Mouse (Mus musculus) urinary bladder, adult 2 months (tissue): Measurements from ENCODE around the gene Ogdh. TPM values are rescaled to one million over a fixed set of nuclear protein-coding genes. Genes with fewer than 3 reads are reported as not detected.
"Not testable (repeated sequence)": the region's sequence is repeated elsewhere in the genome, so short reads cannot be mapped to it uniquely, and the experiment has no call there.

ENCODE experiments used
- DNase-seq: peaks from one replicate; pipeline ENCODE4 v3.0.0; 2022; ENCODE audit warnings: low spot score
- polyA plus RNA-seq: library from polyadenylated mRNA; depleted of rRNA; stranded (reverse); fragments of >200 nt; gene quantifications from 2 replicates; pipeline ENCODE4 v1.2.3, GENCODE M21; 2012

Gene Ogdh
- polyA plus RNA-seq, 1 experiment: 94.0 TPM

DNA sequence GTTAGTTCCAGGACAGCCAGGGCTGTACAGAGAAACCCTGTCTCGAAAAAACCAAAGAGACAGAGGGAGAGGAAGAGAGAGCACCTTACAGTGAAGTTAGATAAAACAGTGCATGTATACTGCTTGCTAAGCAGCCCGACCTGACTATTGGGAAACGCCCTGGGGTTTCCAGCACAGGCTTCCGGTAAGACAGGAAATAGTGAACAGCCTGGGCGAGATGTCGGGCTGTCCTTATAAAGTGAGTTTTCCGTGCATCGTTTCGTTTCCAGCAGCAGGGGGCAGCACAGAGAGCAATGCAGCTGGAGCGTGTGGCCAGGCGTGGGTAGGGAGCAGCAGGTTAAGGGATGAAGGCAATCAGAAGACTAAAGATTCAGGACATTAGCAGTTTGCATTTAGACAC, 74.5 kb downstream of the Ogdh start:
- DNase-seq: no peak

DNA sequence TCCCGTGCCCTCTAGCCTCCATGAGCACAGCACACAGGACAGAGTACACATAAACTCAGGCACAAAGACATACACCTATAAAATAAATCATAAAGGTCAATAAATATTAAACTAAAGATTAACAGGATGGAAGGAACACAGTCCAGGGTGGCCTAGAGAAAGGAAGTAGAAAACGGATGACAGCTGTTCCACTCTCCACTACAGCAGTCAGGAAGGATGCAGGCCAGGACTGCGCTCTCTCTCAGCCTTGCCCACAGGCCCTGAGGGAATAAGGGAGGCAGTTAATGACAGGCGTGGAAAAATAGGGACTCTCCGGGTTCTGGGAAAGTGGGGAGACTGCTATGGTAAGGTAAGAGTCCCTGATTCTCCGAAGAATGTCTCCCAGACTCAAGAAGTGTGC, 75.0 kb downstream of the Ogdh start:
- DNase-seq: no peak

DNA sequence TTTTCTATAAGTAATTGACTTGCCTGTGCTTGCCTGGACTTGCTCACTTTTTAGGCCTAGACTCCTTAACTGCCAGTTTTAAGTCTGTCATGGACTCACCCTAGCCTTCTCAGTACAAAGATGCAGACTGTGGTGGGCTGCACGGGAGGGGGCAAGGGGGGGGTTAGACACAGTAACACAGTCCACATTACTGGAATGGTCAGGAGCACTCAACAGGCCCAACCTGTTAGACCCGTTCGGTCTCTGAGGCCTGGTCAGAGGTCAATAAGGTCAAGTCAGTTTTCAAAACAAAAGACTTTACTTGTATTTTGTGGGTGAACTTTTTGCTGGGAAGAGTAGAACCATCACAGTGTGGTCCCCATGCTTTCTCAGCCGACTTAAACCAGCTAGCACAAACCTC, 75.7 kb downstream of the Ogdh start:
- DNase-seq: no peak

DNA sequence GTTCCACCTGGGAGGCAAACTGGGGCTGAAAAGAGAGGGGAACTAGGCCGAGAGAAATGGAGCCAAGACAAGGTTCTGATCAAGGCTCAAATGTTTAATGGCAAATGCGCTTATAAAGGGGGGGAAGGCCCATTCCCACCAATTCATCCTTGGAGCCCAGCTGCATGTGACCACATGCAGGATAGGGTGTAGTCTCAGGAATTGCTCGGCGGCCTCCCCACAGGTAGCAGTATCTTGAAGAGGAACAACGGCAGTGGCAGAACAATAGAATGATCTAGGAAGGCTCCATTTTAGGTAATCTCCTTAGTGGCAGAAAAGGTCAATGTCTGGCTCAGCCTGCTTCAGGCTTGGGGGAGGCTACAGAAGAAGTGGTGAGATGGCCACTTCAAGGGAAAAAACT, 76.6 kb downstream of the Ogdh start:
- DNase-seq: not testable (repeated sequence)

DNA sequence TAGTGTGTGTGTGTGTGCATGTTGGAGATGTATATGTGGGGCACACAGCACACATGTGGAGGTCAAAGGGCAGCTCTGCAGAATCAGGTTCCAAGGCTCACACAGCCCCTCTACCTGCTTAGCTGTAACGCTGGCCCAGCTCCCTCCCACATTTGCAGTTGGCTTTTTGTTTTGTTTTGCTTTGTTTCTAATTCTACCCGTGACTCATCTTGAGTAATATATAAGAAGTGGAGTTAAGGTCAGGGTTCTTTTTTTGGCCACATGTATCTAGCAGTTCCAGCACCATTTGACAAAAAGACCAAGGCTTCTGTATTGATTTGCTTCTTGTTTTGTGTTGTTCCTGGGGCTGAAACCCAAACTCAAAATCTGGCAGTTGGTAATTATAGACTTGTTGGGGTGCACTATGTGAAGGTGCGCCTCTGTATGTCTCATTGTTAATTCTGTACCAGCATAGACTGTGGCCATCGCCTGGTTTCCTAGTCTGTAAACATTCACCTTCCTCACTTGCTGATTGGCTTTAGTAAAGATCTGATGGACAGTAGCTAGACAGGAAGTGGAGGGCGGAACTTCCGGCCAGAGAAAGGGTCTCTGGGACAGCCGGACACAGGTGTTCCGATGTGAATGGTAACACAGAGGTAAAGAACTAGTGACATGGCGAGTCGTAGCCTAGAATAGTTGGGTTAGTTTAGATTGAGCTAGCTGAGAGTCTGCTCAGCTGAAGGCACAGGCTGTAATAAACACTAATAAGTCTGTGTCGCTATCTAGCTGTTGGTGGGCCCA, 80.1 kb downstream of the Ogdh start:
- no peak for DNase-seq

DNA sequence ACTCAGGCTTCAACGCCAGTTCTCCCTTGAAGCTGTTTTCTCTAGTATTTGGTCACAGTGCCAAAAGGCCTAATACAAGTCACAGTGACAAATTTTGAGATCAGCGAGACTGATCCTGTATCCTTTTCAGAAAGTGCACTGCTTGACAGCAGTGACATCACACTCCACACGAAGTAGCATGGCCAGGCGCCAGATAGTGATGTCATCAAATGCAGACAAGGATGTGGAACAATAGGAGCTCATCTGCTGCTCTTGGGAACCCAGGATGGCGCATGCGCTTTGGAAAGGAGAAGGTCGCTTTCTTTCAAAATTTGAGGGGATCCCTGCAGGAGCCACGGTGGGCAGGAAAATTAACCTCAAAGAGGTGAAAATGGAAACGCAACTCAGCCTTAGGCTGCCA, 81.4 kb downstream of the Ogdh start:
- DNase-seq: no peak

DNA sequence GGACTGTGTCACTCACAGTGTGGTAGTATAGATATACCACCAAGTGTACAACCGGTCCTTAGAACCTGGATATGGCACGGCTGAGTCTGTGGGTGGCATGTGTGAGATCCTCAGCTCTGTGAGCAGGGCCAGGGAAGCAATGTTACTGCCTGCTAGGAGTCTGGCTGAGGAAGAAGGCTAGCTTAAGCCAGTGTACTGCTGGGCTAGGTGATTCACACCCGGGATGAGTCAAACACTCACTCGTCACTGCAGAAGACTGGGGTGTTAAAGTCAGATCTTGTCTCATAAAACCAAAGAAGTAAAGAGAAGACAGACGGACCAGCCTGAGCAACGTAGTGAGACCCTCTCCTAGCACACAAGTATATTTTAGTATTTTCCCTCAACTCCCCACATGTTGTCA, 89.5 kb downstream of the Ogdh start:
- no peak for DNase-seq

DNA sequence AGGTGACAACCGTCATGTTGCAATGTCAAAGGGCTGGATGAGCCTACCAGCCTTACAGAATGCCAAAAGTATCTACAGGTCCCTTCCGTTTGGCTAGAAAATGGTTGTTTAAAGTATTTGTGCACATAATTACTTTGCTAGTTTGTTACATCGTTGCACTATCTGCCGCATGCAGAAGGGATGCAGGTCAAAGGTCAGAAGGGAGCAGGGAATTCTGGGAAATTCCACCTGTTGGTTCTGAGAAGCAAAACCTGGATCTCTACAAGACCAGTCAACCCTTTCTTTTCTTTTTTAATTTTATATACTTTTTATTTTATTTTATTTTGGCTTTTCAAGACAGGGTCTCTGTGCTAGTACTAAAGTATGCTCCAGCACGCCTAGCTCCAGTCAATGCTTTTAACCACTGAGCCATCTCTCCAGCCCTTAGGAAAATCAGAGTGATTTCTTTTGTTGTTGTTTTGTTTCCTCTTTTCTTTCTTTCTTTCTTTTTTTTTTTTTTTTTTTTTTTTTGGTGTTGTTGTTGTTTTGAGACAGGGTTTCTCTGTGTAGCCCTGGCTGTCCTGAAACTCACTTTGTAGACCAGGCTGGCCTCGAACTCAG, 96.8 kb downstream of the Ogdh start:
- DNase-seq: no peak

DNA sequence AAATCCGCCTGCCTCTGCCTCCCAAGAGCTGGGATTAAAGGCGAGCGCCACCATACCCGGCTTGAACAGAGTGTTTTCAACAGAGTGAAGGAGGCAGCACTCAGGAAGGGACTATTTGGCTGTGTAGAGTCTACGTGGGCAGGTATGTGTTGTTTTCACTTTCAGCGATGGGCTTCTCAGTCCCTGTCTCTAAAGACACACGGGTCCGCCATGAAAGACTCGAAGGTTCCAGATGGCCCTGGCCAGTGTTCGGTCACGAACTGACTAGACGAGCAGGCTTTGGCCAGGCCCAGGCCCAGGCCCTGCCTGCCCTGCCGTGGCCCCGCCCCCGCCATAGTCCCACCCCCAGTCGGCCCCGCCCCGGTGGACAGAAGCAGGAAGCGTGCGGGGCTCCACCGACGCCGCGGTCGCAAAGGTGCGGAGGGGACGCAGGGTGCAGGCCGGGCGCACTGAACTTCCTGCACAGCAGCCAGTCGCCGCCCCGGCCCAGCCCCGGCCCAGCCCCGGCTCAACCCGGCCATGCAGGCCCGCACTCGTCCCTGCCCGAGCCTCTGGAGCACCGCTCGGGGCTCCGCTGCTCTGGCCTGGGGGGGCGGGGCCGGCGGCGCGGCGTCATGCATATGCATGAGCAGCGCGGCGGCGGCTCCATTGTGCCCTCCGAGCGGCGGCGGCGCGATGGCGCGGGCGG, 97.4 kb downstream of the Ogdh start, which contains the start of gene Zmiz2:
Zmiz2 (plus strand) TSS at position 349 of the 688 bp plus-strand sequence.
- DNase-seq: peak; percentile 96

DNA sequence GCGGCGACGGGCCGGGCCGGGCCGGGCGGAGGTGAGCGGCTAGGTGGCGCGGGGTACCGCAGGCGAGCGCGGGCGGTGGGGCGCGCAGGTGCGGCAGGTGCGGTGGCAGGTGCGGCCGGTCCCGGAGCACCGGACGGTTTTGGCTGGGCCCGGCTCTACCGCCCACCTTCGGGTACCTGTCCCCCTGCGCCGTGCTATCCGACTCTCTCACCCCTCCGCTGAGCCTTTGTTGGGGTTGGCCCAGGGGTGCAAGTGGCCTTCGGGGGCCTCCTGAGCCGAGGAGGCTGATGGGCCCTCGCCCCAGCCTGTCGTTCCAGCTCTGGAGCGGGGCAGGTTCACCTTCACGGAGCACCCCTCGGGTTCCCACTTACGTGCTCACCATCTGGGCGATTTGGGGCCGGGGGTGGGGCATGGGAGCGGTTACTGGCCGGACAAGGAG, 98.1 kb downstream of the Ogdh start:
- no peak for DNase-seq

DNA sequence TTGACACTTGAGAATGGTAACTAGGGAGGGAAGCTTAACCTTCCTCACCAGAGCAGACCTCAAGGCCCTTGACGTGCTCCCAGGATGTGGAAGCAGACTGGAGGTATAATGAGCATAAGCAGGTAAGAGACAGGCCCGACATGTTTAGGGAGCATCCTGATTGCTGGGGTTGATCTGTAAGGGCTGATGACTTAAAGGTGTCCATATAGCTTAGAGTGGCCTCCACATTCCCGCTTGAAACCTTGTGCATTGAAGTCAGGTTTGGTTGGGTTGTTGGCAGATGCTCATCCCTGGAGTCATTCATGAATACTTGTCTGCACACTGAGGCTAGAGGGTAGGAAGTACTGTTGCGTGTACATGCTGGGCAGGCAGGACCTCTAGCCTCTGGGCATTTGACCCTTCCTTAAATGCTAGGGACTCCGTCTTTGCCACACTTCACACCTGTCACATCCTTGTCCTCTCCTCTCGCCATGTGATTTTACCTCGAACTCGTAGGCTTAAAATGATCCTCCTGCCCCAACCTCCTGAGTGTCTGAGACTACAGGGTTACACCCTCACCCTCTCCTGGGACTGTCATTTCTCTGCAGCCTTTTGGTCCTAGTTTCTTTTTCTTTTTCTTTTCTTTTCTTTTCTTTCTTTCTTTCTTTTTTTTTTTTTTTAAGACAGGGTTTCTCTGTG, 99.1 kb downstream of the Ogdh start:
- no peak for DNase-seq

DNA sequence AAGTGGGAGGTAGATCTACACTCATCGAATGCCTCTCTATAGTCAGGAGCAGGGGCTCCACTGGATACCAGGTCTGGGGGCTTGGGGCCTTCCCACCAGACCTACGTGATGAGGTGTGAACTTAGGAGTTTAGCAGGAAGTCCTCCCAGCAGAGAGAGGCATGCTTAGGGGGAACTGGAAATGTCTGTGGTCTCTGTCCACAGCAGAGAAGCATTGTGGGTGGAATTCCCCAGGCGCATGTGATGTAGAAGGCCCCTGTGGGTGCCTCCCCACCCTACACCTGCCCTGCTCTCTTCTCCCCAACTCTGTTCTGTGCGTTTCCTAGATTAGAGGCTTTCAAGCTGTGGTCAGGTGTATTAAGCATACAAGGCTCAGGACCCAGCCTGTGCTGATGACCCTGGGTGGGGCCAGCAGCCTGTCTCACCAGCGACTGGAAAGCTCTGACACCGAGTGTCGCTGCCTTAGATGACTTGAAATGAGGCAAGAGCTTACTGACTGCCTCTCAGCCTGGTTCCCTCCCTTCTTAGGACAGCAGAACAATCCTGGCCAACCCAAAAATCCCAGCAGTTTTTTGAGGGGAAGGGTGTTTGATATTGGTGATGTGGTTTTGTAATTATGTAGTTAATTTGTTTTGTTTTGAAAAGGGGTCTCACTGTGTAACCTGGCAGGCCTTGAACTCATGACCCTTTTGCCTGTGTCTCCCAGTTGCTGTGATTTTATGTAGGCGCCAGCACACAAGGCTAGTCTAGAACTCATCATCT, 100.3 kb downstream of the Ogdh start:
- DNase-seq: no peak

DNA sequence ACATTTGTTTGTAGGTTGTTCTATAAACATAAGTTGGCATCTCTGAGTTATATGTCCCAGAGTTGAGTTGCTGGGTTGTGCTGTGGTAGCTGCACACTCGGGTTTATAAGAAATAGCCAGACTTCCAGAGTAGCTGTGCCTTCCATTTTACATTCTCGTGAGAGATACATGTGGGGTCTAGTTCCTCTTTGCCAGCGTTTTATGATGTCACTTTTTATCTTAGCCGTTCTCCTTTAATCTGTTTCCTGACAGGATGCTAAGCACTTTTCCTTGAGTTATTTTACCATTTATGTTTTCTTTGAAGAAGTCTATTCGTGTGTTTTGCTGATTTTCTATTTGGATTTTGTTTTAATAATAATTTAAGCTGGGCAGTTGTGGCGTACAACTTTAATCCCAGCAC, 101.4 kb downstream of the Ogdh start:
- DNase-seq: no peak

DNA sequence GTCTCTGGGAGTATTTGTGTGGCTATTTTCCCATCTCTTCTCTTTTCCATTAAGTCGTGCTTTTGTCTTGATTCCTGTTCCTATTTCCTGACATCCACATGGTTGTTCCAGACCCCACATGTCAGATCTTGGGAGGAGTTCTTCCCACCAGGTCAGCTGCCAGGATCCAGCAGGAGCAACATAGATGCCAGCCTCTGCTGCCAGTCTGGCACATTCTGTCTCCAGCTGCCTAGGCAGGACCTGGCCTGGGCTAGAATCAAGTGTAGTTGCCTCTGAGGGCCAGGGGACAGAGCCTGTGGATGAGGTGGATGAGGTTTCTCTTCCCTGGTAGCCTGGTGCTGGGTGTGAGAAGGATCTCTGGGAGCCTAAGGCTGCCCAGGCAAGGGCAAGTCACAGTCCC, 102.4 kb downstream of the Ogdh start:
- DNase-seq: no peak

DNA sequence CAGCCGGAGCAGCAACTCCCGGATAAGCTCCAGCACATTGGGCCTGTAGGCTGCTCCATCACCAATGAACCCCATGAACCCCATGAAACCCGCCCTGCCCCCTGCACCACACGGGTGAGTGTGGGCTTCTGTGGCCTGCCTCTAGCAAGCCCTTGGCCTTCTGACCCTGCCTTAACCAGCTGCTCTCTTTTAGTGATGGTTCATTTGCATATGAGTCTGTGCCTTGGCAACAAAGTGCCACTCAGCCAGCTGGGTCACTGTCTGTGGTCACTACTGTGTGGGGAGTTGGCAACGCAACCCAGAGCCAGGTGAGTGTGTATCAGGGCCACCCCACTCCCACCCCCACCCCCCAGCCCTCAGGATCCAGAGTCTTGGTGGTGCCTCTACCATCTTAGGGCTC, 104.1 kb downstream of the Ogdh start:
- no peak for DNase-seq

DNA sequence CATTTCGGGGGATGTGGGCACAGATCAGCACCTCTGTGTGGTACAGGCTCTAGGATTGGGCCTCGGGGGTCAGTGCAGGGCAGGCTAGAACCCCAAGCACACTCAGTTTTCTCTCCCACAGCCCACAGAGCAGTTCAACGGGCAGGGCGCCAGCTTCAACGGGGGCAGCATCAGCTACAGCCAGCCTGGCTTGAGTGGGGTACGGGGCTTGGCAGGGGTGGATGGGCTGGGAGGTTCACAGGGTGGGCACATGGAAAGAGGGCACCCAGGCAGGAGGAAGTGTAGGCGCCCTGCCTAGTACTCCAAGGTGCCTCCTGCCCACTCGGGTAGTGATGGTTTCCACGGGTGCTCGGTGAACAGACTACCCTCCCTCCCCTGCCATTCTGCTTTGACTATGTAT, 106.7 kb downstream of the Ogdh start:
- no peak for DNase-seq

DNA sequence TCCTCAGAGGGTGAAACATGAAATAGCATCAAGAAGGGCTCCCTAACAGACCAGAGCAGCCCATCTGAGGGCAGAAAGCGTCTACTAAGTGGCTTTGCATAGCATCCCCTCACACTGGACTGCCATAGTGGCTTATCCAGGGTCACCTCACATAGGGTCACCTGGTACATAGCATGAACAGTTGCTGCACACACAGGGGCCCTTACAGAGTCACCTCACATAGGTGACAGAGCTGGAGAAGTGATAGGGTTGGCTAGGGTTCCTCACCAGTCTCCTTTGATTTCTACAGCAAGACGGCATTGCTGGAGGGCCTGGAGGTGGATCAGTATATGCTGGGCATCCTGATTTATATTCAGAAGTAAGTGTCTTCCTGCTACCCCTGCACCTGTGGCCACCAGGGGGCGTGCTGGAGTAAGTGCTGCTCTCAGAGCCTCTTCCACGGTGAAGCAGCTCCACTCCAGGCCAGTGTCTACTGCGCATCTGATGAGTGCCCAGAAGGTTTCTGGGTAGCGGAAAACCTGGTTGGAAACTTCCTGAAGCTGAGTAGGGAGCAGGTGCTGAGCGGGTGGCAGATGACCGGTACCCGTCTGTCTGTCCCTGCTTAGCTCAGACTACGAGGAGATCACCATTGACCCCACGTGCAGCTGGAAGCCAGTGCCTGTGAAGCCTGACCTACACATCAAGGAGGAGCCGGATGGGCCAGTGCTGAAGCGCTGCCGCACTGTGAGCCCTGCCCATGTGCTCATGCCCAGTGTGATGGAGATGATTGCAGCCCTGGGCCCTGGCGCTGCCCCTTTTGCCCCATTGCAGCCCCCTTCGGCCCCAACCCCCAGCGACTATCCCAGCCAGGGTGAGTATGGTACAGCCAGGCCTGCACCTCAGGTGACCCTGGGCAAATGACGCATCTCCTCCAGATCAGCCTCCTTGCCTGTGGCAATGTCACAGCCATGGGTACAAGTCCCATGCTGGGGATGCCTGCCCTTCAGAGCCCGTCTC, 111.4 kb downstream of the Ogdh start:
- DNase-seq: peak; percentile 68

DNA sequence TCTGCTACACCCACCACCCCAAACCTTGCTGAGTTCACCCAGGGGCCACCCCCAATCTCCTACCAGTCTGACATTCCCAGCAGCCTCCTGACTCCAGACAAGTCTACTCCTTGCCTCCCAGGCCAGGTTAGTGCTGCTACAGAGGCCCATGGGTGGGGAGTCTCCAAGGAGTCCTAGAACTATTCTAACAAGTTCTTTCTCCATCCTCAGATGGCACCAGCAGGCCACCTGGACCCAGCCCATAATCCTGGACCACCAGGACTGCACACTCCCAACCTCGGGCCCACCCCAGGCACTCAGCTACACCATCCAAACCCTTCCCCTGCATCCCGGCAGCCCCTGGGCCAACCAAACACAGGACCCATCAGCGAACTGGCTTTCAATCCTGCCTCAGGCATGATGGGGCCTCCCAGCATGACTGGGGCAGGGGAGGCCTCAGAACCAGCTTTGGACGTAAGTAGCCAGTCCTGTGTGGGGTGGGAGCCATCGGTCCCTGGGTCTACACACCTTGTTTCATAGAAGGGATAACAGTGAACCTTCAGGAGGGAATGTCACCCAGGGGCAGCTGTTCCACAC, 112.5 kb downstream of the Ogdh start:
- no peak for DNase-seq

DNA sequence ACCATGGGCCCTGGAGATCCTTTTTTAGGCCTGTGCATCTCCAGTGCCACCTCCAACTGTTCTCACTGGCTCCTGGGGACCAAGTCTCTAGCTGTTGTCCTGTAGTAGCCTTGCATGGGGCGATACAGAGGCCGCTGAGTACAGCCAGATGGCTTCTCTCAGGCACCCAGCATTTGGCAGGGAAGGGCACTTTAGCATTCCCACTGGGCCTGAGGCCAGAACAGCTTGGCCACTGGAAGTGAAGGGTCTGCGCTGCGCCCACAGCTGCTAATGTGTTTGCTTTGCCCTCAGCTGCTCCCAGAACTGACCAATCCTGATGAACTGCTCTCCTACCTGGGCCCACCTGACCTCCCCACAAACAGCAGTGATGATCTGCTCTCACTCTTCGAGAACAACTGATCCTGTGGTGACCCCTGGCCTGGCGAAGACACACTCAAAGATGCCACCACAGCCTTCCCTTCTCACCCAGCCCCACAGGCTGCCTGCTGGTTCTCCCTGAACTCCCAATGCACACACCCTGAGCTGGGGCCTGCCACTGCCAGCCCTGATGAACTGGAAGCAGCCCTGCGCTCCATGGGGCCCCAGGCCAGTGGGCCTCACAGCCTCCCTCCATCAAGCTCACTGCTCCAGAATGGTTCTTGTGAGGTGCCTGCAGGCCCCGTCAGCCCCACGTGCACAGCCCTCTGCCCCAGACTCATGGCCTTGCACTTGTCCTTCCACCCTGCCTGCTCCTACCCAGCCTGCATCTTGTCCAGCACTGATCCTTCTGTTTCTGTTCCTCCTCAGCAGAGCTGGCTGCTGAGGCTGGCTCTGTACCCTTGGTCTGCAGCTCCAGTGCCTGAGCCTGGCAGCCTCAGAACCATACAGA, 113.5 kb downstream of the Ogdh start:
- DNase-seq: no peak
